Mouse (Mus musculus): ENCODE results near the gene Med18. TPM values are rescaled to one million over a fixed set of nuclear protein-coding genes. Genes with fewer than 3 reads are reported as not detected.

Gene Med18
- polyA plus RNA-seq (2016; fragmentation: Nextera tagmentation; extraction: Ambion mirVana): 37.0 and 41.7 TPM in 2 replicates

GRCm38 (mm10) chr4:132463430-132464254 lies at the start of gene Med18:
TSS of gene Med18 (minus strand) at chr4:132463921.
- whole genome bisulfite sequencing: under 1% methylated on average over 44 of the region's 44 CpGs
- H3K27me3 ChIP-seq (replicated peaks; ENCODE audit: low read depth, poor library complexity, severe bottlenecking): no peaks in the 10 kb centered on the region
- H3K9me3 ChIP-seq: no peaks in the 10 kb centered on the region
- peak within 1 kb of the TSS; percentile 87 for H3K27ac ChIP-seq (replicated peaks)
- H3K4me3 ChIP-seq: peak within 1 kb of the TSS; percentile 80
- peaks cover 18% of the 10 kb centered on the region for H3K4me1 ChIP-seq
- H3K36me3 ChIP-seq (replicated peaks): peaks cover 35% of the 10 kb centered on the region
- peak; percentile 96 for DNase-seq (ENCODE audit: low spot score)

GRCm38 (mm10) chr4:132512080-132512479 lies 48.4 kb upstream of the Med18 start:
- WGBS: 76% methylated on average over 3 of the region's 3 CpGs
- no peaks in the 10 kb centered on the region for H3K36me3 ChIP-seq (replicated peaks)
- peaks cover 41% of the 10 kb centered on the region for H3K4me1 ChIP-seq
- H3K9me3 ChIP-seq: no peaks in the 10 kb centered on the region
- no peak for DNase-seq (ENCODE audit: low spot score)
- 0 out of 2 replicates have a peak, but pooled peaks cover 7% of the 10 kb centered on the region for H3K27me3 ChIP-seq (replicated peaks; ENCODE audit: low read depth, poor library complexity, severe bottlenecking)
- H3K4me3 ChIP-seq: no peak overlapping the region
- no peak overlapping the region for H3K27ac ChIP-seq (replicated peaks)

- WGBS: 0% methylated on average over 32 of the region's 32 CpGs
- peak within 1 kb of the TSS; percentile 85 for H3K4me3 ChIP-seq
- DNase-seq (ENCODE audit: low spot score): peak; percentile 97
These were observed 46.7 kb upstream of the Med18 start, which contains the start of gene Sesn2 for GRCm38 (mm10) chr4:132510352-132510798. TSS of gene Sesn2 (minus strand) at chr4:132510501.

GRCm38 (mm10) chr4:132509621-132510296 lies 46.0 kb upstream of the Med18 start:
- DNase-seq (ENCODE audit: low spot score): peak; percentile 93
- H3K27me3 ChIP-seq (replicated peaks; ENCODE audit: low read depth, poor library complexity, severe bottlenecking): 0 out of 2 replicates have a peak, but pooled peaks cover 7% of the 10 kb centered on the region
- H3K27ac ChIP-seq (replicated peaks): peak overlapping the region; percentile 81
- no peaks in the 10 kb centered on the region for H3K36me3 ChIP-seq (replicated peaks)
- no peaks in the 10 kb centered on the region for H3K9me3 ChIP-seq
- WGBS: under 1% methylated on average over 52 of the region's 52 CpGs
- H3K4me3 ChIP-seq: peak overlapping the region; percentile 85
- peaks cover 50% of the 10 kb centered on the region for H3K4me1 ChIP-seq

More at GRCm38 (mm10) chr4:132510352-132510798, 46.7 kb upstream of the Med18 start, which contains the start of gene Sesn2:
- H3K27me3 ChIP-seq (replicated peaks; ENCODE audit: low read depth, poor library complexity, severe bottlenecking): 0 out of 2 replicates have a peak, but pooled peaks cover 7% of the 10 kb centered on the region
- peaks cover 49% of the 10 kb centered on the region for H3K4me1 ChIP-seq
- peak within 1 kb of the TSS; percentile 81 for H3K27ac ChIP-seq (replicated peaks)
- no peaks in the 10 kb centered on the region for H3K36me3 ChIP-seq (replicated peaks)
- H3K9me3 ChIP-seq: no peaks in the 10 kb centered on the region

GRCm38 (mm10) chr4:132507210-132507609 lies 43.5 kb upstream of the Med18 start:
- no peak for DNase-seq (ENCODE audit: low spot score)
- Histone ChIP-seq H3K36me3 (replicated peaks) (no peaks in the 10 kb centered on the region), H3K27ac (replicated peaks) (0 out of 2 replicates have a peak overlapping the region, but pooled peaks have one; percentile 10), H3K9me3 (no peaks in the 10 kb centered on the region), H3K27me3 (replicated peaks; ENCODE audit: low read depth, poor library complexity, severe bottlenecking) (no peaks in the 10 kb centered on the region), H3K4me3 (no peak overlapping the region), H3K4me1 (peaks cover 41% of the 10 kb centered on the region)
- WGBS: 35% methylated on average over 2 of the region's 2 CpGs

GRCm38 (mm10) chr4:132506250-132506649 lies 42.5 kb upstream of the Med18 start:
- 72% methylated on average over 6 of the region's 6 CpGs for WGBS
- DNase-seq (ENCODE audit: low spot score): no peak
- no peaks in the 10 kb centered on the region for H3K9me3 ChIP-seq
- 0 out of 2 replicates have a peak, but pooled peaks cover 6% of the 10 kb centered on the region for H3K36me3 ChIP-seq (replicated peaks)
- no peak overlapping the region for H3K27ac ChIP-seq (replicated peaks)
- no peak overlapping the region for H3K4me3 ChIP-seq
- H3K27me3 ChIP-seq (replicated peaks; ENCODE audit: low read depth, poor library complexity, severe bottlenecking): no peaks in the 10 kb centered on the region
- H3K4me1 ChIP-seq: peaks cover 41% of the 10 kb centered on the region

- H3K36me3 ChIP-seq (replicated peaks): 0 out of 2 replicates have a peak, but pooled peaks cover 11% of the 10 kb centered on the region
- WGBS: 33% methylated on average over 10 of the region's 10 CpGs
- no peak overlapping the region for H3K4me3 ChIP-seq
- no peaks in the 10 kb centered on the region for H3K9me3 ChIP-seq
- no peak overlapping the region for H3K27ac ChIP-seq (replicated peaks)
- H3K27me3 ChIP-seq (replicated peaks; ENCODE audit: low read depth, poor library complexity, severe bottlenecking): no peaks in the 10 kb centered on the region
- peaks cover 41% of the 10 kb centered on the region for H3K4me1 ChIP-seq
- DNase-seq (ENCODE audit: low spot score): no peak
These were observed 42.1 kb upstream of the Med18 start for GRCm38 (mm10) chr4:132505800-132506199.

GRCm38 (mm10) chr4:132505034-132505738 lies 41.5 kb upstream of the Med18 start:
- H3K27me3 ChIP-seq (replicated peaks; ENCODE audit: low read depth, poor library complexity, severe bottlenecking): no peaks in the 10 kb centered on the region
- no peak overlapping the region for H3K27ac ChIP-seq (replicated peaks)
- 0 out of 2 replicates have a peak, but pooled peaks cover 11% of the 10 kb centered on the region for H3K36me3 ChIP-seq (replicated peaks)
- 58% methylated on average over 6 of the region's 6 CpGs for WGBS
- H3K4me1 ChIP-seq: peaks cover 38% of the 10 kb centered on the region
- no peak for DNase-seq (ENCODE audit: low spot score)
- no peaks in the 10 kb centered on the region for H3K9me3 ChIP-seq
- no peak overlapping the region for H3K4me3 ChIP-seq

GRCm38 (mm10) chr4:132503344-132503743 lies 39.6 kb upstream of the Med18 start:
- H3K27ac ChIP-seq (replicated peaks): no peak overlapping the region
- peaks cover 22% of the 10 kb centered on the region for H3K4me1 ChIP-seq
- WGBS: 84% methylated on average over 11 of the region's 11 CpGs
- no peaks in the 10 kb centered on the region for H3K9me3 ChIP-seq
- DNase-seq (ENCODE audit: low spot score): no peak
- H3K27me3 ChIP-seq (replicated peaks; ENCODE audit: low read depth, poor library complexity, severe bottlenecking): no peaks in the 10 kb centered on the region
- peaks cover 26% of the 10 kb centered on the region for H3K36me3 ChIP-seq (replicated peaks)
- no peak overlapping the region for H3K4me3 ChIP-seq

- Histone ChIP-seq H3K27ac (replicated peaks) (no peak overlapping the region), H3K9me3 (no peaks in the 10 kb centered on the region), H3K4me3 (no peak overlapping the region), H3K4me1 (peaks cover 12% of the 10 kb centered on the region), H3K27me3 (replicated peaks; ENCODE audit: low read depth, poor library complexity, severe bottlenecking) (no peaks in the 10 kb centered on the region), H3K36me3 (replicated peaks) (peaks cover 43% of the 10 kb centered on the region)
- DNase-seq (ENCODE audit: low spot score): no peak
- WGBS: 97% methylated on average over 6 of the region's 6 CpGs
These were observed 37.9 kb upstream of the Med18 start for GRCm38 (mm10) chr4:132501639-132502038.

- 93% methylated on average over 20 of the region's 20 CpGs for WGBS
- H3K27ac ChIP-seq (replicated peaks): no peak overlapping the region
- peaks cover 13% of the 10 kb centered on the region for H3K4me1 ChIP-seq
- no peaks in the 10 kb centered on the region for H3K9me3 ChIP-seq
- no peaks in the 10 kb centered on the region for H3K27me3 ChIP-seq (replicated peaks; ENCODE audit: low read depth, poor library complexity, severe bottlenecking)
- peaks cover 72% of the 10 kb centered on the region for H3K36me3 ChIP-seq (replicated peaks)
- no peak overlapping the region for H3K4me3 ChIP-seq
- DNase-seq (ENCODE audit: low spot score): no peak
These were observed 30.7 kb upstream of the Med18 start for GRCm38 (mm10) chr4:132494271-132494918.

All from embryonic facial prominence, embryonic 10.5 days (tissue).